Mouse (Mus musculus) thymus, adult 2 months (tissue): ENCODE data around the gene Gemin5.

Source experiments
- CTCF ChIP-seq: fragments of 200-500 bp; IDR thresholded peaks from 2 replicates; pipeline ENCODE4 v1.5.1; 2012; ENCODE audit warnings: mild to moderate bottlenecking, control low read depth, low read length, moderate library complexity, borderline replicate concordance; ENCODE audit not compliant: control insufficient read depth, poor library complexity, insufficient read depth; ENCODE audit errors: extremely low read depth
- POLR2A ChIP-seq: fragments of 200-500 bp; IDR thresholded peaks from 2 replicates; pipeline ENCODE4 v1.6.1; 2012; ENCODE audit warnings: mild to moderate bottlenecking, low read length, control low read depth, moderate library complexity; ENCODE audit not compliant: control insufficient read depth, poor library complexity, insufficient read depth; ENCODE audit errors: extremely low read depth

- no peak for TF ChIP-seq CTCF
- no peak for TF ChIP-seq POLR2A
These were observed 73.6 kb downstream of the Gemin5 start for GRCm38 (mm10) chr11:58094766-58095165.
